Mouse (Mus musculus) ovary, postnatal 10 days (tissue): ENCODE data around the gene E2f4.
A peak's percentile ranks its signal among the peaks of the same experiment; 100 is the strongest.

Source experiments
- DNase-seq: peaks from one replicate; pipeline ENCODE4 v3.0.0; 2022; ENCODE audit warnings: low spot score

Gene E2f4

DNA sequence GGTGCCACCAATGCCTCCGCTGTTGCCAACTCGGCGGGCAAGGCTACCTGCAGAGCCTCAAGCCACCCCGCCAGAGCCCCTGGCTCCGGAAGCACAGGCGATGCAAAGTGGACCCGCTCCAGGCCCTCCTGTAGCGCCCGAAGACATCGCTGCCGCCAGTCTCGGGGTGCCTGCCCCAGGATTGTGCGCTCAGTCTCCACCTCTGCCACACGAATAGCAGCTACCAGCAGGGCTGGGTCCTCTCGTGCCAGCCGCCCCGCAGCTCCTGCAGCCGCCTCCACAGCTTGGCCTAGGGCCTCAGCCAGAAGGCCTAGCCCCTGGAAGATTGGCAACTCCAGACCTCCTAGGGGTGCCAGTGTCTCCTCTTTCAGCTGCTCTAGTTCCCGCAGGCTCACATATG is 4.1 kb upstream of the E2f4 start:
- DNase-seq = no peak

DNA sequence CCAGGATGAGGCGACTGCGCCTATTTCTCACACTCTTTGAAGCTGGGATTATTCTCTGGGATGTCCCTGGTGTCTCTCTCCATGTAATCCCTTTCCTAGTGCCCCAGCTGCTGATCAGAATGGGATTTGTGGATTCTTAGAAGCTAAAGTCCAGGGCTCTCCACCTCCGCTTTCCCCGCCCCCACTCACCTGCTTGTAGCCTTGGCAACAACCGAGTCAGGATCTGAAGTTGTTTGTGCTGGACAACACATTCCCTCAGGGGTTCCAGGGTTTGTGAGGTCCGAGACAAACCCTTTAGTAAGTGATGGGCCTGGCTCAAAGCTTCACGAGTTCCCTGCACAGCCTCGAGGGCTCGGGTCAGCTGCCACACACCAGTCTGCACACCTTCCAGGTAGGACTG is 2.7 kb upstream of the E2f4 start:
- no peak for DNase-seq

DNA sequence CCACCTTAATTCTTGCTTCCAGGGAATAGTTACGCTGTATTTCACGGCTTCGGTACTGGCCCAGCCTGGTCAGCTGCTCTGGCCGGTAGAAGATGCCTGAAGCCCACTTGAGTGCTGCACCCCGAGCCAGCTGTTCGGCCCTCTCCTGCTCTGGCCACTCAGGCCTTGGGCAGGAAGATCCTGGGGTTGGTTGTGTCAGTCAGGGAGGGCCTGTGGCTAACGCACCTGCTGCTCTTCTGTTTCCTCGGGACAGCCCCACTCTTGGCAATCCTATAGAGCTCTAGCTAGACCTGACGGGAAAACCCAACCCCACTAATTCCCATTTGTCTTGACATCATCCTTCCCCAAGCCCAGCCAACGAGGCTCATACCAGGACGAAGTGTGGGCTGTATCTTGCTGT is 2.2 kb upstream of the E2f4 start:
- no peak for DNase-seq

DNA sequence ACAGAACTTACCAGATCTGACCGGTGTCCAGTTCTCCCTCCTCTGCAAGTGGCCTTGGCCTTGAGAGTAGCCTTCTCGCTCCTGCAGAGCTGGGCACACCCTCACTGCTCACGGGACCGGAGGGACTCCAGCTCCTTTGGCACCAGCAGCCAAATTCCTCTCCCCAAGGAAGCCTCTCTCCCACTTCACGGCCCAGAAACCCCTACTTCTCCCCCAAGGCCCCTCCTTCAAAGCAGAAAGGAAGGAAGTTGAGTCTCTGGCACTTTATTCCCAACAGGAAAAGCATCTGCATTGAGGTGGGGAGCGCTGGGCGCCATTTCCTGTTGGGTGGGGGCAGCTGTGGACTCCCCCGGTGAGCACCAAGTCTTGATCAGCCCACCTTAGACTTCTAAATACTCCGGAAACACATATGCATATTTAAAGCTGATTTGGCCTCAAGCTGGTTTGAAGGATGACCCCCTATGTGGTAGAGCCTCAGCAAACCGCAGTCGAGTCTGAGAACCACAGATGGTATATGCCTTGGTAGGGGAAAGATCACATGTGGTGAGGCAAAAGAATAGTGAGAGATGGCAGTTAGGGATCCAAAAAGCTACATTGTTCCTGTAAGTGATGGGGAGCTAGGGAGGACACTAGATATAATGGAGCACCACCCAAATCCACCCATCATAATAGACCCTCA is 1.4 kb upstream of the E2f4 start, which contains the start of gene Exoc3l:
Exoc3l (minus strand) TSS at position 207 of the 679 bp plus-strand sequence.
- no peak for DNase-seq

DNA sequence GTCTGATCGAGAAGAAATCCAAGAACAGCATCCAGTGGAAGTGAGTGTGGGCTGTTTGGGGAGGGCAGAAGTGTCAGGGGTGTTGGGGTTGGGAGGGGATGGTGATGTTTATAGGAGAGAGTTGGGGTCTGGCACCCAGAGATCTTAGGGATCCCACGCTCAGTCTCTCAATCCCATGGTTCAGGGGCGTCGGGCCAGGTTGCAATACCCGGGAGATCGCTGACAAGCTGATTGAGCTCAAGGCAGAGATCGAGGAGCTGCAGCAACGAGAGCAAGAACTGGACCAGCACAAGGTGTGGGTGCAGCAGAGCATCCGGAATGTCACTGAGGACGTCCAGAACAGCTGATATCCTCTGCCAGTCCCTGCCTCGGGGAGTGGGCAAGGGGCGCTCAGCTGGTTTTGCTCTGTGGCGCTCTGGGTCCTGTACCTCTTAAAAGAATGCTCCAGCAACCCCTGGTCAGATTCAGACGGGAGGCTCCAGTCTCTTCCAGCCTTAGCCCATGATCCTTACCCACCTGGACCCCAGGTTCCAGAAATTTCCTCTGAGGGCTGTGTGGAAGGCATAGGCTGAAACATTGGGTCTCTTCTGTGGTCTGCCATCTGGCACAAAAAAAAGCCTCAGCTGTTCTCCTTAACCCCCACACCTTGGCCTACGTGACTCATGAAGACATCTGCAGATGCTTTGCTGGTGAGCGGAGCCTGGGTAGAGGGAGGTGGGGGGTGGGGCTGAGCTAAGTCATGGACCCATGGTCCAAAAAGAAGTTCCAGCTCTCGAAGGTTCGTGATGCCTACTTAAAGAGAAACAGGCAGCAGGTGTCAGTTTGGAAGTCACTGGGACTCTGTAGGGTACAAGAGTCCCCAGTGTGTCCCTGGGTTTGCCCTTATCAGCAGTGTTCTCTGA is 1.1 kb downstream of the E2f4 start:
- no peak for DNase-seq

DNA sequence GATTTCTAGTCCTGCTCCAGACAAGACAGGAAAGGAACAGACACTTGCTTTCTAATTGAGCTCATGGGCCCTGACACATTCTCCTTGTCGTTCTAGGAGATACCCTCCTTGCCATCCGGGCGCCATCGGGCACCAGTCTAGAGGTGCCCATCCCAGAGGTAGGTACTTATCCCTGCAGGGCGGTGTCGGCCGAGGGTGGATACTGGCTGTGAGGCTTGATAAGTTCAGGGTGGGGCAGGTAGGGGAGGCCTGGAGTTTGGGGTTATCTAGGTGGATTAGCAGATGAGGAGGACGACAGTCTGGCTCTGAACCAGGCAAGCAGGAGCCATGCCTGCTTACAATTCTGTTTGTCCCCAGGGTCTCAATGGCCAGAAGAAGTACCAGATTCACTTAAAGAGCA is 2.5 kb downstream of the E2f4 start:
- no peak for DNase-seq

DNA sequence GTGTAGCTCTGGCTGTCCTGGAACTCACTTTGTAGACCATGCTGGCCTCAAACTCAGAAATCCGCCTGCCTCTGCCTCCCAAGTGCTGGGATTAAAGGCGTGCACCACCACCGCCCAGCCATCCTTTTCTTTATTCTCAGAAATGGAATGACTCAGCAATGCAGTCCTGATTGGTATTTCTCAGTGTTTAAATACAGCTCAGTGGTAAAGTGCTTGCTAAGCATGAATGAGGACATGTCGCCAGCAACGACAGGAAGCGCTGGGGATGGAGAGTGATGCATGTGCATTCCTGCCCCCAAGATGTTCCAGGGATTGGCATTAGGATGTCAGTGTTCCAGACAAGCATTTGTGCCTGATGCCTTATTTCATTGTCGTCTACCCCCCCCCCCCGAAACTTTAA is 5.9 kb downstream of the E2f4 start:
- no peak for DNase-seq

DNA sequence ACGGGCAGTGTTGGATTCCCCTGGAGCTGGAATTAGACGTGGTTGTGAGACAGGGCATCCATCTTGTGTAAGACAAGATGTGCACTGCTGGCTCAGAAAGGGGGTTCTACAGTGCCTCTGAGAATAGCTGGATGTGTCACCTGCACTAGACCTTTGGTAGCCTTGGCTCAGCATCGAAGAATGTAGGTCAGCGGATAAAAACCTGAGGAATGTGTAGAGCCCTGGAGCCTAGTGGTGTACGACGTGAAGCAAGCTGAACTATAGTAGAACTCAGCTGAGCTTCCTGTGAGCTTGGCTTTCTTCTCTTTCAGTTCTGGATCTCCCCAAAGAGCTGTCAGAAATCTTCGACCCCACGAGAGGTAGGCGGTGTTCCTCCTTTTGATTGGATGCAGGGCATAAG is 6.4 kb downstream of the E2f4 start:
- no peak for DNase-seq

DNA sequence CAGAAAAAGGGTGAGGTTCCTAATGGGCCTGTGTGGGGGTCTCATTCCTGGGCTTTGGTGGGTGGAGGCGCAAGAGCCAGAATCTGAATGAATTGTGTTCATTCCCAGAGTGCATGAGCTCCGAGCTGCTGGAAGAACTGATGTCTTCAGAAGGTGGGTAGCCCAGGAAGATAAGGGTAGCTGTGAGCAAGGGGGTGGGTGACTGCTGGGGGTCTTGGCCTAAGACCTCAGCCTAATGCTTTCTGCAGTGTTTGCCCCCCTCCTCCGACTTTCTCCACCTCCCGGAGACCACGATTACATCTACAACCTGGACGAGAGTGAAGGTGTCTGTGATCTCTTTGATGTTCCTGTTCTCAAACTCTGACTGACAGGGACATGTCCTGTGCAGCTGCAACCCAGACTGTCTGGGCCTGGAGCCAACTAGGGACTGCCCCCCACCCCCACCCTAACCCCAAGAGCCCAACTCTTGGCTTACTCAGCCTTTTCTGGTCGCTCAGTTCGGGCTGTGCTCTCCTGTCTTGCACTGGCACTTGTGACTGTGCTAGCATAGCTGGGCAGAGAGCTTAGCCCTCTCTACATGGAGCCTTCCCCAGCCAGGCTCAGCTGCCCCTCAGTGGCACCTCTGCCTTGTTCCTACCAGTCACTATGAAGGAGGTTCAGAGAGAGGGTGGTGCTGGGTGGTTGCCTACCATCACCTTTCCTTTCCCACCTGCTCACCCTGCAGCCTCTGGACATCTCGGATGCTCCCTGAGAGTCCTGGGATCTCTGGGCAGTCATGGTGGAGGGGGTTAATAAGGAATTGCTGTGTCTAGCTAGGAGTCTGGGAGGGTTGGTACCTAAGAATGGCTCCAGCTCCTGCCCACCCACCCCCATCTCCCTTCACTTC is 7.1 kb downstream of the E2f4 start:
- DNase-seq = no peak

DNA sequence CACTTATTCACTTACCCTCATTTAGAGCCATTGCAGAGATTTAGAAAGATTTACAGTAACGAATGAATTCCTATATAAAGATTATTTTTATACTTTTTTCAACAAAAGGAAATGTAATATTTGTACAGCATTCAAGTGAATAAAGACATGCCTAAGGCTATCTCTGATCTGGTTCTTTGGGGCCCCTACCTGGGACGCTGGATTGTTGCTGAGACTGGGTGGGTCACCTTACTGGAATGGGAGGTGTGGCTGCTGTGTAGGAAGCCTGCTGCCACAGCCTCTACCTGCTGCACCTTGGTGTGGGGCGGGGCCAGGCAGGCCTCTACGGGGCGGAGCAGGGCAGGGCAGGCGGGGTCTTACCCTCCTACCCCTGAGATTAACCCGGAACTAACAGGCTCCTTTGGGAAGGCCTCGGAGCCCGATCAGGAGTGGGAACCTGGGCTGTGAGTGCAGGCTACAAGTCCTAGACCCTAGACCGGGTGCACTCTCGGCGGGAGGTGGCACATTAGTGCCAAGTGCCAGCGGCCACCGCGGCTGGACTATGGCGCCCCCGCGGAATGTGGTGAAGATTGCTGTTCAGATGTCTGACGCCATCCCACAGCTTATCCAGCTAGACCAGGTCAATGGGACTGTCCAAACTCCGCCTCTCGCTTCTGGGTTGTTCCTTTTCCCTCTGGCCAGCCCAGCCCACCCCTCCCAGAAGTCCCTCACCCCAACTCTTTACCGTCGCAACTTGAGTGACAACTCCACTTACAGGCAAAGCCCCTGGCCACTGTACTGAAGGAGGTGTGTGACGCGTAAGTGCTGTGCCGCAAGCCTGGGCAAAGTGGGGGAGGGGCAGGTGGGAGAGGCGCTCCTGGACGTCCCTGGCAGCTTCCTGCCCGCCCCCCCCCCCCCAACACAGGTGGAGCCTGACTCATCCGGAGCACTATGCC is 8.0 kb downstream of the E2f4 start, which contains the start of gene Elmo3:
Elmo3 (plus strand) TSS at position 391 of the 935 bp plus-strand sequence.
- peak; percentile 42 for DNase-seq

DNA sequence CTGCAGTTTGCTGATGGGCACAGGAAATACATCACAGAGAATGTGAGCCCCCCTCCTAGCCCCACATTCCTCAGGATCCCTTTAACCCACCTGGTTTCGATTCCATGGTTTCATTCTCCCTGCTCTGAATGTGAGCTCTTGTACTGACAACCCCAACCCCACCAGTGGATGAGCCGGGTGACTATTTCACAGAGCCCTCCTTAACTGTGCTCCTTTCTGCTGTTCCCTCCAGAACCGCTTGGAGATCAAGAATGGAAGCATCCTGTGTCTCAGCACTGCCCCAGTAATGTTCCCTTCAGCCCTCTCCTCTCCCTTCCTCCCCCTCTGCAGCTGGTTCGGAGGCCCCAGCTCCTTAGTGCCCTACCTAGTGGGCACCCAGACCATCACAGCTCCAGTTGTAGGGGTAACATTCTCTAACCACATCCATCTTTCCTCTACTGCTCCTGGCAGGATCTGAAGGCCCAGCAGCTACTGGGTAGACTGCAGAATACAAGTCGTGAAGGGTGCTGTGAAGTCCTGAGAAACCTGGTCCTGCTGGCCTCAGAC is 8.8 kb downstream of the E2f4 start:
- DNase-seq = no peak

DNA sequence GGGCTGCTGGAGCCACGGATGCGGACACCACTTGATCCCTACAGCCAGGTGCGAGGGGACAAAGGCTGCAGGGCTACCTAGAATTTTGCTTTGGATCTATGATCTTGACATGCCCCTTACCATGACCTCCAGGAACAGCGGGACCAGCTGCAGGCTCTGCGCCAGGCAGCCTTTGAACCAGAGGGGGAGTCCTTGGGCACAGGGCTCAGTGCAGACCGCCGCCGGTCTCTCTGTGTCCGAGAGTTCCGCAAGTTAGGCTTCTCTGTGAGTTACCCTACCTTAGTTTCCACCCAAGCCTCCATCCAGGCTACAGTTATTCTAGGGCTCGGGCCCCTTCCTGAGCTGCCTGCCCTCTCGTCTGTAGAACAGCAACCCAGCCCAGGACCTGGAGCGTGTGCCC is 10.2 kb downstream of the E2f4 start:
- DNase-seq = no peak

DNA sequence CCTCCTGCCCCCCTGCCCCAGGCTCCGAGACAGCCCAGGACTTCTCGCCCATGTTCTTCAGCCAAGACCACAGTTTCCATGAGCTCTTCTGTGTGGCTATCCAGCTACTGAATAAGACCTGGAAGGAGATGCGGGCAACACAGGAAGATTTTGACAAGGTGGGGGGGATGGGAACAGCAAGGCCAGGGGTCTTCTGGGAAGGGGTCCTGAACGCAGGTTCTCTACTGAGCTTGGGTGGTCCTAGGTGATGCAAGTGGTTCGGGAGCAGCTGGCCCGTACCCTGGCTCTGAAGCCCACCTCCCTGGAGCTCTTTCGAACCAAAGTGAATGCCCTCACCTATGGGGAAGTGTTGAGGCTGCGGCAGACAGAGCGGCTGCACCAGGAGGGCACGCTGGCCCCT is 11.0 kb downstream of the E2f4 start:
- no peak for DNase-seq

DNA sequence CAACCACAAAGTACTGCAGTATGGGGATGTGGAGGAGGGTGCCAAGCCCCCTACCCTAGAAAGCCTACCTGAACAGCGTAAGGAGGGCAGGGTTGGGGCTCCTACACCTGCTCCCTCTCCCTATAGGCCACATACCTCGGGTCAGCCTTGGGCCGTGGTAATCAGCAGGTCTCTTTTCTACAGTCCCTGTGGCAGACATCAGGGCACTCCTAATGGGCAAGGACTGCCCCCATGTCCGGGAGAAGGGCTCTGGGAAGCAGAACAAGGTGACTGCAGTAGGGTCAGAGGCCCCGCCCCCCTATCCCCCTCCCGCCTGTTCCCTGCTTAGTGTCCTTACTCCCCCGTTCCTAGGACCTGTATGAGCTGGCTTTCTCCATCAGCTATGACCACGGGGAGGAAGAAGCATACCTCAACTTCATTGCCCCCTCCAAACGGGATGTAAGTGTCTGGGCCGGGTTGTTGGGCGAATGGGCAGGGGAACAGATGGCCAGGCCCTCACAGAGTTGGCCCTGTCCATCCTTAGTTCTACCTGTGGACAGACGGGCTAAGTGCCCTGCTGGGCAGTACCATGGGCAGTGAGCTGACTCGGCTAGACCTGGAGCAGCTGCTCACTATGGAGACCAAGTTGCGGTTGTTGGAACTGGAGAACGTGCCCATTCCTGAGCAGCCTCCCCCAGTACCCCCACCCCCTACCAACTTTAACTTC is 11.8 kb downstream of the E2f4 start:
- no peak for DNase-seq

DNA sequence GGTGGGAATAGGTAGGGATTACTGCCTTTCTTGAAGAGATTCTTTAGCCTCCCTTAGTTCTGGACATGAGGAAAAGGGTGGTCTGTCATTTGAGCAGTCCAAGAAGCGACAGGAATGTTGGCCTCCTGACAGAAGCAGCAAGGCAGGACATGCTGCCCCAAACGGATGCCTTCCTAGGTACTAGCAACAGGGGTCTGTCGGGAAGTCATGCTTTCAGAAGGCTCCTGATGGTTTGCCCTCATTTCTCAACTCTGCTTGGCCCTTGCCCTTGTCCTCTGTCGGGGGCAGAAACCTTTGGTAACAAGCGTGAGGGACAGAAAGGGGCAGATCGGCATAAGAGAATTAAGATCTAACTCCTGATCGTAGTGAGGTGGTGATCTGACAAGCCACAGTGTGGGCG is 12.7 kb downstream of the E2f4 start:
- no peak for DNase-seq

DNA sequence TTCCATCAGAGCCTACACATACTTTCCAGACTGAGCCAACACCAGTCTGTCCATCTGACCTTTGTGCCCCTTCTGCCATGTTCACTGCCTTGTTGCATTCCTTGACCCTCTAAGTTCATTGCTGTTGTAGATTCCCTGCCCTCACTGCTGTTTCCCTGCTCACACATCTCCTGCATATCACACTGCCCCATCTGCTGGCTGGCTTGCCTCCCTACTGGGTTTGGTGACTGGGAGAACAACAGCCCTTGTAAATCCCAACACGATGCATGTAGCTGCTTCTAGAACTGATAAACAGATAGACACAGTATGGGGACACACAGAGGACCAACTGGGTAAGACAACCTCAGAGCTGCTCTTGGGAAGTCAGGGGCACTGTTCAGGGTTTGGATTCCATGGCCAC is 14.3 kb downstream of the E2f4 start:
- no peak for DNase-seq

DNA sequence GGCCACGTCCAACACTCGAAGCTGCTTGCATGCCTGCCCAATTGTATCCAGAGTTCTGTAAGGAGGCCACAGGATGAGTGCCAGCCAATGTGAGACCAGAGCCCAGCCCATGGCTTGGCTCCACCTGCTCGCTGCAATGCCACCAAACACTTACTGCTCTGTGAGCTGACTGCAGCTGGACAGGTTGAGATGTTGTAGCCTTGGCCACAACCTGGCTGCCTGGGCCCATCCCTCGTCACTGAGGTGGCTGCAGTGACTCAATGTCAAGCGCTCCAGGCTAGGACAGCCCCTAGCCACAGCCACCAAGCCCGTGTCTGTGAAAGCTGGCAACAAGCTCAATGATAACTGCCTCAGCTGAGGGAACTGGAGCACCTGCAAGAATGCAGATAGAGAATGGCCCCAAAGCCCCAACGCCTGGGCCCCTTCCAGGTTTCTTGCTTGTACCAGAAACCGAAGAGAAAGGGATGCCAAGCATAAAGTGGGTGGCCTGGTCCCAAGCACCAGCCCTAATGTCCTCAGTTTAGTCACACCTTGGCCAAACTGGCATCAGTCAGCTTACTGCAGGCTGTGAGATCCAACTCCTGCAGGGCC is 15.5 kb downstream of the E2f4 start:
- DNase-seq = no peak

DNA sequence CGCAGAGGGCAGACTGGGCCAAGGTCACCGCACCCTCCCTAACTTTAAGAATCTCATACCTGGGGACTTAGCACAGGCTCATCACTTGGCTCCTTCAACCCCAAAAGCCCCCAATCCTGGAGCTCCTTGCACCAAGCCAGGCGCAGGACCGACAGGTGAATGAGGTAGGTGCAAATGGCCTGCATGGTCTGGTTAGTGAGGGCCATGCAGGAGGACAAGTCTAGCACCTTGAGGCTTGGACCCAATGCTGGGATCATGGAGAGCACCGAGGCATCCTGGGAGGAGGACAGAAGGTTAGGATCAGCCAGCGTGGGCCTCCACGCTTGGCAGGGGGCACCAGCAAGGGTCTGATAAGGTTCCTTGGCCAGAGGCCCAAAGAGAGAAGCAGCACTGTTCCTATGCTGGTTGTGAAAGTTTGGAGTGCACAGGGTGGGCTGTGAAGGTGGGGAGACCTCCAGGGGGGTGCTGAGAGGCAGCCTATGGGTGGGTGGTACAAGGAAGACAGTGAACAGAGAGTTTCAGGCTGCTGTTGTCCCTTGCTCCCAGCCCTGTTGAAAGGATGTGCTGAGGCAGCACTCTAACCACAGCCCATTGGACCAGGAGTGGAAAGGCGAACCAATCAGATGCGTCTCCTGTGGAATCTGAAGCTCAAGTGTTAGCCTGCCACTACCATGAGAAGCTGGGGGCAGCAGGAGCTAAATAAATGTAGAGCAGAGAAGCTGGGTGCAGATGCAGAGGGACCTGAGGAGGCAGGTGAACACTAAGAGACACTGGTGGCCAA is 16.3 kb downstream of the E2f4 start:
- DNase-seq = no peak
